Comparison of ENCODE assay signal across 17 mouse cellular contexts in genomic region chr6:128158031-128158430, GRCm38 (mm10). TPM values are rescaled to one million over a fixed set of nuclear protein-coding genes. Genes with fewer than 3 reads are reported as not detected.
DNase-seq lines count a peak whose midpoint lies in the region; ATAC-seq and TF ChIP-seq lines count a peak whose summit lies in the region.
"Had no signal": no experiment of that assay in that cellular context is flagged by ENCODE, and none has a peak within 500 bp of the region (broad histone marks: within the 10 kb centered on the region; RNA-seq: fewer than 3 reads in every experiment).

No protein-coding gene starts in this region.

- H3K27ac ChIP-seq in hindbrain, embryonic 14.5 days = no peak overlapping the region
- no peak overlapping the region for H3K27ac ChIP-seq in hindbrain, embryonic 12.5 days
- no peak overlapping the region for H3K27ac ChIP-seq in midbrain, embryonic 12.5 days (replicated peaks)
- H3K27ac ChIP-seq in midbrain, embryonic 10.5 days (replicated peaks) = no peak overlapping the region
- no peak overlapping the region for H3K27ac ChIP-seq in testis, adult 2 months (ENCODE audit: control insufficient read depth, insufficient read depth, low read depth, low read length)
- H3K27ac ChIP-seq: embryonic facial prominence, embryonic 13.5 days; limb, embryonic 15.5 days; liver, embryonic 15.5 days had no signal

- no peaks in the 10 kb centered on the region for H3K4me1 ChIP-seq in hindbrain, embryonic 14.5 days (replicated peaks; ENCODE audit: control insufficient read depth, insufficient read depth, low read length)
- no peaks in the 10 kb centered on the region for H3K4me1 ChIP-seq in hindbrain, embryonic 12.5 days
- H3K4me1 ChIP-seq in midbrain, embryonic 12.5 days = no peaks in the 10 kb centered on the region
- H3K4me1 ChIP-seq in midbrain, embryonic 10.5 days = no peaks in the 10 kb centered on the region
- H3K4me1 ChIP-seq in testis, adult 2 months (ENCODE audit: control insufficient read depth, insufficient read depth, low read length) = peaks cover 8% of the 10 kb centered on the region

- H3K36me3 ChIP-seq in hindbrain, embryonic 14.5 days (replicated peaks; ENCODE audit: control insufficient read depth, insufficient read depth) = no peaks in the 10 kb centered on the region
- H3K36me3 ChIP-seq in hindbrain, embryonic 12.5 days = no peaks in the 10 kb centered on the region
- no peaks in the 10 kb centered on the region for H3K36me3 ChIP-seq in midbrain, embryonic 12.5 days
- H3K36me3 ChIP-seq in midbrain, embryonic 10.5 days = no peaks in the 10 kb centered on the region
- no peaks in the 10 kb centered on the region for H3K36me3 ChIP-seq in testis, adult 2 months (ENCODE audit: control insufficient read depth, insufficient read depth, low read length)
- H3K36me3 ChIP-seq: embryonic facial prominence, embryonic 13.5 days; limb, embryonic 15.5 days; liver, embryonic 15.5 days had no signal

- H3K4me3 ChIP-seq in hindbrain, embryonic 14.5 days (replicated peaks; ENCODE audit: low read length) = no peak overlapping the region
- no peak overlapping the region for H3K4me3 ChIP-seq in hindbrain, embryonic 12.5 days
- no peak overlapping the region for H3K4me3 ChIP-seq in midbrain, embryonic 12.5 days
- H3K4me3 ChIP-seq in midbrain, embryonic 10.5 days = no peak overlapping the region
- peak overlapping the region; percentile 52 for H3K4me3 ChIP-seq in testis, adult 2 months (ENCODE audit: control insufficient read depth, low read depth, low read length)
- H3K4me3 ChIP-seq: embryonic facial prominence, embryonic 13.5 days; limb, embryonic 15.5 days; liver, embryonic 15.5 days had no signal

- H3K27me3 ChIP-seq in hindbrain, embryonic 14.5 days (ENCODE audit: control insufficient read depth, insufficient read depth, low read length) = no peaks in the 10 kb centered on the region
- no peaks in the 10 kb centered on the region for H3K27me3 ChIP-seq in hindbrain, embryonic 12.5 days
- H3K27me3 ChIP-seq in midbrain, embryonic 12.5 days = no peaks in the 10 kb centered on the region
- H3K27me3 ChIP-seq in midbrain, embryonic 10.5 days (ENCODE audit: low read depth, poor library complexity, severe bottlenecking) = no peaks in the 10 kb centered on the region
- no peaks in the 10 kb centered on the region for H3K27me3 ChIP-seq in testis, adult 2 months (ENCODE audit: control insufficient read depth, insufficient read depth, low read length)
- H3K27me3 ChIP-seq: embryonic facial prominence, embryonic 13.5 days; limb, embryonic 15.5 days; liver, embryonic 15.5 days had no signal

- DNase-seq in hindbrain, embryonic 14.5 days (ENCODE audit: low spot score) = no peak
- DNase-seq in midbrain, embryonic 10.5 days (ENCODE audit: low spot score) = no peak
- no peak for DNase-seq in testis, postnatal 14 days (ENCODE audit: low spot score)
- DNase-seq in cerebellum, adult 9-10 months = no peak
- no peak for DNase-seq in gastrocnemius, adult 18-20 months (ENCODE audit: low spot score)
- DNase-seq: adrenal gland, adult 8-10 months; B cell, adult 2 months; cerebellum, postnatal 10 days; layer of hippocampus, postnatal 36 days; thymus, postnatal 25 days had no signal

- H3K4me2 ChIP-seq in hindbrain, embryonic 14.5 days (replicated peaks) = peak overlapping the region; percentile 32
- no peak overlapping the region for H3K4me2 ChIP-seq in hindbrain, embryonic 12.5 days (replicated peaks)
- 0 out of 2 replicates have a peak overlapping the region, but pooled peaks have one; percentile 7 for H3K4me2 ChIP-seq in midbrain, embryonic 12.5 days (replicated peaks)
- H3K4me2 ChIP-seq: embryonic facial prominence, embryonic 13.5 days; limb, embryonic 15.5 days; liver, embryonic 15.5 days had no signal

- ATAC-seq in hindbrain, embryonic 14.5 days (ENCODE audit: low FRiP score) = no peak
- no peak for ATAC-seq in hindbrain, embryonic 12.5 days (ENCODE audit: low FRiP score)
- no peak for ATAC-seq in midbrain, embryonic 12.5 days (ENCODE audit: low FRiP score, low read depth)
- ATAC-seq: intestine, postnatal 0 days had no signal

- TF ChIP-seq CTCF in testis, adult 2 months (IDR thresholded peaks at IDR 0.05; ENCODE audit: control insufficient read depth, insufficient read depth, insufficient replicate concordance, low read depth, low read length) = no peak

- WGBS in hindbrain, embryonic 14.5 days = 51% methylated on average over 12 of the region's 12 CpGs
- 65% methylated on average over 12 of the region's 12 CpGs for WGBS in hindbrain, embryonic 12.5 days
- 65% methylated on average over 12 of the region's 12 CpGs for whole genome bisulfite sequencing in midbrain, embryonic 12.5 days
- WGBS in midbrain, embryonic 10.5 days = 69% methylated on average over 12 of the region's 12 CpGs

- no peak for TF ChIP-seq POLR2A in testis, adult 2 months (IDR thresholded peaks at IDR 0.05; ENCODE audit: control insufficient read depth, low read depth, low read length)

- no peaks in the 10 kb centered on the region for H3K9me3 ChIP-seq in hindbrain, embryonic 14.5 days (ENCODE audit: control insufficient read depth, low read length)
- no peaks in the 10 kb centered on the region for H3K9me3 ChIP-seq in hindbrain, embryonic 12.5 days (replicated peaks)
- no peaks in the 10 kb centered on the region for H3K9me3 ChIP-seq in midbrain, embryonic 12.5 days
- no peaks in the 10 kb centered on the region for H3K9me3 ChIP-seq in midbrain, embryonic 10.5 days (replicated peaks)
- H3K9me3 ChIP-seq: embryonic facial prominence, embryonic 13.5 days; limb, embryonic 15.5 days; liver, embryonic 15.5 days had no signal

- peak overlapping the region; percentile 36; the same call in 1 of the 2 replicates for H3K9ac ChIP-seq in hindbrain, embryonic 14.5 days
- H3K9ac ChIP-seq in hindbrain, embryonic 12.5 days = no peak overlapping the region
- H3K9ac ChIP-seq in midbrain, embryonic 12.5 days (replicated peaks) = no peak overlapping the region
- H3K9ac ChIP-seq: embryonic facial prominence, embryonic 13.5 days; limb, embryonic 15.5 days; liver, embryonic 15.5 days had no signal

RNA-seq across cellular contexts. Expression of gene Tspan9, which starts 14.6 kb away (rescaled TPM):
- polyA plus RNA-seq in hindbrain, embryonic 14.5 days (2014; fragmentation: Nextera tagmentation; extraction: Ambion mirVana) = 41.3 and 43.4 TPM in 2 replicates
- 63.4 and 71.6 TPM in 2 replicates for polyA plus RNA-seq in hindbrain, embryonic 12.5 days (2016; fragmentation: Nextera tagmentation; extraction: Ambion mirVana)
- polyA plus RNA-seq in midbrain, embryonic 12.5 days (2016; fragmentation: Nextera tagmentation; extraction: Ambion mirVana) = 36.1 and 39.0 TPM in 2 replicates
- 48.0 and 52.6 TPM in 2 replicates for polyA plus RNA-seq in midbrain, embryonic 10.5 days (2016; fragmentation: Nextera tagmentation; extraction: Ambion mirVana)
- 3.5 and 4.3 TPM in 2 replicates for polyA plus RNA-seq in testis, adult 2 months (2012; rRNA removed)
- 10 to 100 TPM; 31.2 to 47.6 TPM for total RNA-seq in gastrocnemius, adult 18-20 months (2021)
